Mouse (Mus musculus): Measurements from ENCODE around the gene Pxmp2.

The Pxmp2 gene

DNA sequence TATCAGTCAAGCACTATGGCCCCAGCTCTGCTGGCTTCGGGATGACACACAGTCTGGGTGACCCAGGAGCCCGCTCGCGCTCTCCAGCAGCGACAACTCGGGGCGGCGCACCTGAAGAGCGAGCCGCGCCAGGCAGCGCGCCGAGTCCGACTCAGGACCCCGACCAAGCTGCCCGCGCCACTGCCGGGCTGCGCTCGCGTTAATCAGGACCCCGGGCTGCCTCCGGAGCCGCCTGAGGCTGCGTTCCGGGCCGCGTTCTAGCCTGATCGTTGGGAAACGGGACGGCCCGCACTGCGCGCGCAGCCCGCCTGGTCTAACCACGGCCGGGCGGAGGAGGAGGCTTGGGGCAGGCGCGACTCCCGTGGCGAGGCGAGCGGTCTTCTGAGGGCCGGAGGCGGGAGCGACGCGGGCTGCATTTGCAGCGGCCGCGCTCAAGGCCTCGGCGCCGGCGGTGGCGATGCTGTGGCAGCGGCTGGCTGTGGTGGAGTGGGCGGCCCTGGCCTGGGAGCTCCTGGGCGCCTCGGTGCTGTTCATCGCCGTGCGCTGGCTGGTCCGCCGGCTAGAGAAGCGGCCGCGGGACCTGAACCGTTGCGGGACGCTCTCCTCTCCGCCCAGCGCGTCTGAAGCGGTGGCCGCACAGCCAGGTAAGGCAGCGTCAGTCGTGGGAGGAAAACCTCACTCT, 55.1 kb downstream of the Pxmp2 start, which contains the start of gene Ankle2:
Ankle2 (plus strand) TSS at position 225 of the 682 bp plus-strand sequence.
- peak; percentile 93 for DNase-seq (ENCODE audit: low spot score)

DNA sequence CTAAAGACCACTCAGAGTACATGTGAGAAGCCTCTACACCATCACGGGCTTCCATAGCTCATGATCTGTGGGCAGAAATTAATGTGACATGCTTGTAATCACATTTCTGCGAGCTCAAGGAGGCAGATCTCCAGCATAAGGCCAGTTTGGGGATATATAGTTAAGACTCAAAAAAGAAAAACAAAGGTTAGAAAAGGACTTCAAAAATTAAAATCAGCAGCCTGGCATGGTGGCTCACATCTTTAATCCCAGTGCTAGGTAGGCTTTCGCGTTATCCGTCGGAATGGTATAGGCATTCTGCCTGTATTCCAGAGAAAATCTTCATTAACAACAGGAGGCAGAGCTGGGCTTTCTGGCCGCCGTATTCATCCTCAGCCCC, 55.6 kb downstream of the Pxmp2 start:
- no peak for DNase-seq (ENCODE audit: low spot score)

DNA sequence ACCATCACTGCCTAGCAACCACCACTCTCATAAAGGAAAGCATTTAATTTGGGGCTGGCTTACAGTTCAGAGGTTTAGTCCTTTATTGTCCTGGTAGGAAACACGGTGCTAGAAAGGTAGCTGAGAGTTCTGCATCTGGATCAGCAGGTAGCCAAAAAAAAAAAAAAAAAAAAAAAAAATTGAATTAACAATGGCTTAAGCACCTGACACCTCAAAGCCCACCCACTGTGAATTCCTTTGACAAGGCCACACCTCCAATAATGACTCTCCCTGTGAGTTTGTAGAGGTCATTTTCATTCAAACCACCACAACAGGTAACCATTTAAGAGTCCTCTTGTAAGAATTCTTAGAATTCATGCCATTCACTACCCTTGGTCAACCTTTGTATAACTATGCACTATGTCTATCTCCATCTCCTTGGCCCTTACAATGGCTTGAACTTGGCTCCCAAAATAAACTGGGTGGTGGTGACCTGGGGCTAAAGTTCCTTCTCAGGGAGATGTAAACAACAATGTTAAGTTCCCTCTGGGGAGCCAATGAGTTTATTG, 58.6 kb downstream of the Pxmp2 start:
- no peak for DNase-seq (ENCODE audit: low spot score)

DNA sequence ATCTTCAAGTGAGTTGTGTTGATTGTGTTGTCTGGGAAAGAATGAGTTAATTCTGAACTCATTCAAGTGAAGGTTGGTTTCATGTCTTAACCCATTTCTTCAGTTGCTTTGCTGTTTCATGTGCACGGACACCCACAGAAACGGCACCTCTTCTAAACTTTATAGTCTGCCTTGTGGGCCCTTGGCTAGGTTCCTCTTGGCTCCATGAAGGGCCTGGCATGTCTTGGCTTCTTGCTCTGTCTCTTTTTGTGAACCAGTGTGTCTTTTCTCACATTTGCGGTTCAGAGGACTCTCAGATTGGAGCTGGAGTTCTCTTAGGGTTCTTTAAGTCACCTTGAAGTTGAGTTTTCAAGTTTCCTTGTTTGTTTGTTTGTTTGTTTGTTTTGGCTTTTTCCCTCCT, 60.9 kb downstream of the Pxmp2 start:
- no peak for DNase-seq (ENCODE audit: low spot score)
